Mouse (Mus musculus): ENCODE measurements around the gene Kctd5.

- TF ChIP-seq CTCF (IDR thresholded peaks at IDR 0.05; ENCODE audit: low read depth, low read length) (no peak), POLR2A (IDR thresholded peaks at IDR 0.05; ENCODE audit: extremely low read depth, insufficient read depth, low read length) (no peak)
These were observed 15.5 kb downstream of the Kctd5 start for GRCm38 (mm10) chr17:24057730-24058245.
